Mouse (Mus musculus) forebrain, embryonic 15.5 days (tissue): Measurements from ENCODE around the gene Cdk5rap2. TPM values are rescaled to one million over a fixed set of nuclear protein-coding genes. Genes with fewer than 3 reads are reported as not detected.
A peak's percentile ranks its signal among the peaks of the same experiment; 100 is the strongest.

Source experiments
- ATAC-seq: fragments of 200-750 bp; cut with Nextera tagmentation; replicated peaks from 2 replicates; pipeline ENCODE4 v1.8.0; 2017; ENCODE audit warnings: mild to moderate bottlenecking, moderate TSS enrichment, moderate library complexity
- H3K27ac ChIP-seq: fragments of 300-500 bp; sonication (generic); replicated peaks from 2 replicates; pipeline ENCODE4 v1.5.1; 2015; ENCODE audit warnings: mild to moderate bottlenecking, inconsistent platforms
- H3K27me3 ChIP-seq: fragments of 300-500 bp; sonication (generic); 2 replicates; pipeline ENCODE4 v1.6.1; 2015; ENCODE audit warnings: inconsistent platforms
- H3K36me3 ChIP-seq: fragments of 300-500 bp; sonication (generic); 2 replicates; pipeline ENCODE4 v1.6.1; 2015; ENCODE audit warnings: mild to moderate bottlenecking, inconsistent platforms
- H3K4me1 ChIP-seq: fragments of 300-500 bp; sonication (generic); 2 replicates; pipeline ENCODE4 v1.6.1; 2015; ENCODE audit warnings: inconsistent platforms
- H3K4me2 ChIP-seq: fragments of 300-500 bp; sonication (generic); replicated peaks from 2 replicates; pipeline ENCODE4 v1.6.1; 2015; ENCODE audit warnings: mild to moderate bottlenecking, inconsistent platforms
- H3K4me3 ChIP-seq: fragments of 300-500 bp; sonication (generic); 2 replicates; pipeline ENCODE4 v1.5.1; 2015; ENCODE audit warnings: mild to moderate bottlenecking, inconsistent platforms
- H3K9ac ChIP-seq: fragments of 300-500 bp; sonication (generic); replicated peaks from 2 replicates; pipeline ENCODE4 v1.6.1; 2015; ENCODE audit warnings: mild to moderate bottlenecking, inconsistent platforms
- H3K9me3 ChIP-seq: fragments of 300-500 bp; sonication (generic); 2 replicates; pipeline ENCODE4 v1.6.1; 2016; ENCODE audit warnings: inconsistent platforms
- WGBS: fragments of 180-500 bp; shearing (Covaris S2); methylation state at CpG from one replicate; pipeline ENCODE4 v1.1.7; 2015; ENCODE audit warnings: mixed read lengths; 5-methylcytosine and 5-hydroxymethylcytosine counted together
- polyA plus RNA-seq: library from polyadenylated mRNA; unstranded; fragments of >200 nt; fragmentation: Nextera tagmentation; extraction: Ambion mirVana; gene quantifications from 2 replicates; pipeline ENCODE4 v1.2.1, GENCODE M21; 2015

Gene Cdk5rap2
- 11.6 and 12.5 TPM in 2 replicates for polyA plus RNA-seq

GRCm38 (mm10) chr4:70409994-70410721 is at the start of gene Cdk5rap2:
TSS of gene Cdk5rap2 (minus strand) at chr4:70410443.
- no peaks in the 10 kb centered on the region for H3K27me3 ChIP-seq
- H3K9ac ChIP-seq = peak within 1 kb of the TSS; percentile 76
- H3K9me3 ChIP-seq = no peaks in the 10 kb centered on the region
- peak within 1 kb of the TSS; percentile 75 for H3K4me3 ChIP-seq
- ATAC-seq = peak; percentile 99
- peak within 1 kb of the TSS; percentile 73 for H3K27ac ChIP-seq
- under 1% methylated on average over 55 of the region's 55 CpGs for WGBS
- H3K36me3 ChIP-seq = no peaks in the 10 kb centered on the region
- H3K4me2 ChIP-seq = peak within 1 kb of the TSS; percentile 68
- H3K4me1 ChIP-seq = peaks cover 25% of the 10 kb centered on the region

- Histone ChIP-seq H3K36me3 (no peaks in the 10 kb centered on the region; the same call in 1 of the 2 replicates), H3K4me2 (no peak overlapping the region), H3K9me3 (no peaks in the 10 kb centered on the region), H3K4me3 (no peak overlapping the region), H3K27ac (no peak overlapping the region), H3K9ac (no peak overlapping the region), H3K27me3 (no peaks in the 10 kb centered on the region), H3K4me1 (no peaks in the 10 kb centered on the region)
- no peak for ATAC-seq
- 89% methylated on average over 3 of the region's 3 CpGs for WGBS
Observed at GRCm38 (mm10) chr4:70452161-70452560, 41.9 kb upstream of the Cdk5rap2 start.

- Histone ChIP-seq H3K4me3 (no peak overlapping the region), H3K9ac (no peak overlapping the region), H3K27me3 (no peaks in the 10 kb centered on the region), H3K9me3 (no peaks in the 10 kb centered on the region), H3K36me3 (no peaks in the 10 kb centered on the region; the same call in 1 of the 2 replicates), H3K27ac (no peak overlapping the region), H3K4me1 (no peaks in the 10 kb centered on the region), H3K4me2 (no peak overlapping the region)
- WGBS = 1% methylated on average over 2 of the region's 2 CpGs
- no peak for ATAC-seq
Observed at GRCm38 (mm10) chr4:70451750-70452149, 41.5 kb upstream of the Cdk5rap2 start.

GRCm38 (mm10) chr4:70449668-70450067 is 39.4 kb upstream of the Cdk5rap2 start:
- Histone ChIP-seq H3K27me3 (no peaks in the 10 kb centered on the region), H3K9me3 (no peaks in the 10 kb centered on the region), H3K36me3 (no peaks in the 10 kb centered on the region), H3K9ac (no peak overlapping the region), H3K4me1 (no peaks in the 10 kb centered on the region), H3K4me3 (no peak overlapping the region), H3K27ac (no peak overlapping the region), H3K4me2 (no peak overlapping the region)
- ATAC-seq = no peak
- WGBS = 85% methylated on average over 1 of the region's 1 CpGs

GRCm38 (mm10) chr4:70446774-70447173 is 36.5 kb upstream of the Cdk5rap2 start:
- Histone ChIP-seq H3K9me3 (no peaks in the 10 kb centered on the region), H3K36me3 (no peaks in the 10 kb centered on the region), H3K4me3 (no peak overlapping the region), H3K4me1 (no peaks in the 10 kb centered on the region), H3K4me2 (no peak overlapping the region), H3K27ac (no peak overlapping the region), H3K9ac (no peak overlapping the region), H3K27me3 (no peaks in the 10 kb centered on the region)
- 85% methylated on average over 3 of the region's 3 CpGs for WGBS
- ATAC-seq = no peak

- H3K9me3 ChIP-seq = no peaks in the 10 kb centered on the region
- H3K4me1 ChIP-seq = no peaks in the 10 kb centered on the region
- no peak overlapping the region for H3K4me2 ChIP-seq
- no peak overlapping the region for H3K27ac ChIP-seq
- 50% methylated on average over 2 of the region's 2 CpGs for WGBS
- no peaks in the 10 kb centered on the region for H3K27me3 ChIP-seq
- H3K36me3 ChIP-seq = no peaks in the 10 kb centered on the region
- no peak overlapping the region for H3K4me3 ChIP-seq
- H3K9ac ChIP-seq = no peak overlapping the region
- ATAC-seq = no peak
Observed at GRCm38 (mm10) chr4:70420202-70420601, 10.0 kb upstream of the Cdk5rap2 start.

GRCm38 (mm10) chr4:70412126-70412525 is 1.9 kb upstream of the Cdk5rap2 start:
- 18% methylated on average over 2 of the region's 2 CpGs for WGBS
- ATAC-seq = no peak

GRCm38 (mm10) chr4:70409456-70409855 is 787 bp downstream of the Cdk5rap2 start:
- ATAC-seq = no peak

More at GRCm38 (mm10) chr4:70412126-70412525, 1.9 kb upstream of the Cdk5rap2 start:
- no peak overlapping the region for H3K9ac ChIP-seq
- no peaks in the 10 kb centered on the region for H3K27me3 ChIP-seq
- H3K4me2 ChIP-seq = no peak overlapping the region
- peaks cover 25% of the 10 kb centered on the region for H3K4me1 ChIP-seq
- H3K9me3 ChIP-seq = no peaks in the 10 kb centered on the region
- H3K4me3 ChIP-seq = no peak overlapping the region
- no peak overlapping the region for H3K27ac ChIP-seq
- no peaks in the 10 kb centered on the region for H3K36me3 ChIP-seq

GRCm38 (mm10) chr4:70402109-70402819 is 8.0 kb downstream of the Cdk5rap2 start:
- no peaks in the 10 kb centered on the region for H3K36me3 ChIP-seq
- H3K9ac ChIP-seq = peak overlapping the region; percentile 1; the same call in 1 of the 2 replicates
- H3K4me2 ChIP-seq = no peak overlapping the region
- no peak overlapping the region for H3K4me3 ChIP-seq
- ATAC-seq = peak; percentile 92
- peaks cover 8% of the 10 kb centered on the region; the same call in 1 of the 2 replicates for H3K4me1 ChIP-seq
- H3K27ac ChIP-seq = peak overlapping the region; percentile 74
- 47% methylated on average over 9 of the region's 9 CpGs for WGBS
- H3K27me3 ChIP-seq = no peaks in the 10 kb centered on the region
- no peaks in the 10 kb centered on the region for H3K9me3 ChIP-seq

More at GRCm38 (mm10) chr4:70409456-70409855, 787 bp downstream of the Cdk5rap2 start:
- no peaks in the 10 kb centered on the region for H3K9me3 ChIP-seq
- no peak overlapping the region; the same call in 1 of the 2 replicates for H3K27ac ChIP-seq
- peak overlapping the region; percentile 75 for H3K4me3 ChIP-seq
- peak overlapping the region; percentile 76 for H3K9ac ChIP-seq
- WGBS = 11% methylated on average over 9 of the region's 9 CpGs
- peaks cover 25% of the 10 kb centered on the region for H3K4me1 ChIP-seq
- no peaks in the 10 kb centered on the region for H3K27me3 ChIP-seq
- no peaks in the 10 kb centered on the region for H3K36me3 ChIP-seq
- peak overlapping the region; percentile 68 for H3K4me2 ChIP-seq

GRCm38 (mm10) chr4:70399476-70399875 is 10.8 kb downstream of the Cdk5rap2 start:
- no peak overlapping the region for H3K27ac ChIP-seq

GRCm38 (mm10) chr4:70399074-70399473 is 11.2 kb downstream of the Cdk5rap2 start:
- no peak for ATAC-seq
- WGBS = 91% methylated on average over 2 of the region's 2 CpGs
- peaks cover 13% of the 10 kb centered on the region; the same call in 1 of the 2 replicates for H3K4me1 ChIP-seq
- H3K27me3 ChIP-seq = no peaks in the 10 kb centered on the region
- H3K9ac ChIP-seq = no peak overlapping the region
- no peaks in the 10 kb centered on the region for H3K36me3 ChIP-seq
- H3K9me3 ChIP-seq = no peaks in the 10 kb centered on the region
- no peak overlapping the region for H3K4me3 ChIP-seq
- H3K27ac ChIP-seq = no peak overlapping the region
- H3K4me2 ChIP-seq = no peak overlapping the region

More at GRCm38 (mm10) chr4:70399476-70399875, 10.8 kb downstream of the Cdk5rap2 start:
- H3K4me2 ChIP-seq = no peak overlapping the region
- no peaks in the 10 kb centered on the region for H3K27me3 ChIP-seq
- no peak for ATAC-seq
- no peaks in the 10 kb centered on the region for H3K9me3 ChIP-seq
- WGBS = 86% methylated on average over 5 of the region's 5 CpGs
- no peak overlapping the region for H3K4me3 ChIP-seq
- H3K4me1 ChIP-seq = peaks cover 13% of the 10 kb centered on the region; the same call in 1 of the 2 replicates
- no peaks in the 10 kb centered on the region for H3K36me3 ChIP-seq
- no peak overlapping the region for H3K9ac ChIP-seq

- no peak for ATAC-seq
- no peak overlapping the region for H3K4me3 ChIP-seq
- no peak overlapping the region for H3K9ac ChIP-seq
- H3K4me2 ChIP-seq = no peak overlapping the region
- H3K27me3 ChIP-seq = no peaks in the 10 kb centered on the region
- no peak overlapping the region for H3K27ac ChIP-seq
- 77% methylated on average over 4 of the region's 4 CpGs for WGBS
- H3K36me3 ChIP-seq = no peaks in the 10 kb centered on the region
- no peaks in the 10 kb centered on the region for H3K9me3 ChIP-seq
- H3K4me1 ChIP-seq = peaks cover 13% of the 10 kb centered on the region; the same call in 1 of the 2 replicates
Observed at GRCm38 (mm10) chr4:70398088-70398487, 12.2 kb downstream of the Cdk5rap2 start.
